Mouse (Mus musculus) cerebellum, postnatal 36 days (tissue): ENCODE results near the gene Whrn.

Experiments used
- DNase-seq, 2 experiments: peaks; one replicate each; pipeline ENCODE4 v3.0.0; 2021 to 2022; ENCODE audit warnings: mixed read lengths in 2 of 2

Whrn gene

GRCm38 (mm10) chr4:63495915-63496278 is at the start of gene Whrn:
Gene Whrn (minus strand): TSS chr4:63495991.
- DNase-seq = peak in 1 of 2 experiments; percentile 35

DNA sequence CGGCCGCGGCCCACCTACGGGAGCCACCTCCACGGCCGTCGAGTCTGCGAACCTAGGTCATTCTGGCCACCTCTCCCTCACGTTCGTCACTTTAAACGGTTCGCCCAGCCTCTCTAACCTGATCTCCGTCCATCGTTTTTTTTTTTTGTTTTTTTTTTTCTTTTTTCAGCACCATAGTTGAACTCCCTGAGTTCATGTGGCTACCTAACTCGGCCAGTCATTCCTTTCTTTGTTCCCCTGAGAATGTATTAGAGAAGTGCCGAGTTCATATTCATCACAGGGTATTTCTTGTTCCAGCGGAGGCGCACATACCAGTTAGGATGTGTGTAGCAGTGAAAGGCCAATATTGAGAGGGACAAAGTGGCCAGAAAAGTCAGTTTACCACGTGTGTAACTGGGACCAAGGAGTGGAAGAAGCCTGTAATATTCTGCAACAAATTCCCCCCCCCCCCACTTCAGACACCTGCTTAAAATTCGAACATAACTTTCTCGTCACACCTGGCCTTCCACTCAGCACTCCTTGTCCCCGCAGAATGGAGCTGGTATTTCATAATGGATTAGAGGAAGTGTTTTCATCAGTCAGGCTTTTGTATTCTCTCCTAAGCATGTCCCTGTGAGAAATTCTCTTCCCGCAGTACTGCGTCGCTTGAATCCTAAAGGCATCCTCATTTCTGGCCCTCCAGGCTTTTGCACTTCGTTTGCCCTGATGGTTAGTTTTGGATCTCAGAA is 49.6 kb upstream of the Whrn start:
- peak in 1 of 2 experiments; percentile 16 for DNase-seq

GRCm38 (mm10) chr4:63544494-63545230 is 48.9 kb upstream of the Whrn start, which contains the start of gene Atp6v1g1:
Gene Atp6v1g1 (plus strand): TSS chr4:63544772.
- DNase-seq = peak; percentile 91 to 95

- DNase-seq = peak; percentile 43
Observed at GRCm38 (mm10) chr4:63543746-63544493, 48.1 kb upstream of the Whrn start.

- DNase-seq = no peak
Observed at GRCm38 (mm10) chr4:63542209-63542608, 46.4 kb upstream of the Whrn start.

- DNase-seq = no peak
Observed at GRCm38 (mm10) chr4:63537602-63538001, 41.8 kb upstream of the Whrn start.

- no peak for DNase-seq
Observed at GRCm38 (mm10) chr4:63530409-63530808, 34.6 kb upstream of the Whrn start.

- no peak for DNase-seq
Observed at GRCm38 (mm10) chr4:63528946-63529345, 33.2 kb upstream of the Whrn start.

- DNase-seq = no peak
Observed at GRCm38 (mm10) chr4:63525514-63525913, 29.7 kb upstream of the Whrn start.

- no peak for DNase-seq
Observed at GRCm38 (mm10) chr4:63521813-63522419, 26.1 kb upstream of the Whrn start.

DNA sequence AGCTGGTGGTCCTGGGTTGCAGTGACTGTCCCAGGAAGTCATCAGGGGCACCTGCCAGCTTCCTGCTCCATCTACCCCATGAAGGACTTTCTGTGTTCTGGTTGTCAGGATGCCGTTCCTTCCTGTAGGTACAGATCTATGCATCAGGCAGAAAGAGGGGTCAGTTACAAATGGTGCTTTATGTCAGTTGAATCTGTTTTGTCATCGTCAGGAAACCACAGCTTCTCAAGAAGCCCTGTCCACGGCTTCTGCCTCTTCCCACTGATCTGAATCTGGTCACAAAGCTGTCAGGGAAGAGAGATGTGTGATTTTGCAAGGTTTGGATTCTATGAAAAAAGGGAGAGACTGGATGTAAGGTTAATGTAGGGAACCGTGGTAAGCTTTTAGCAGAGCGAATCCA is 19.2 kb upstream of the Whrn start:
- DNase-seq = no peak

- no peak for DNase-seq
Observed at GRCm38 (mm10) chr4:63514454-63514984, 18.7 kb upstream of the Whrn start.

- DNase-seq = no peak
Observed at GRCm38 (mm10) chr4:63512921-63513320, 17.1 kb upstream of the Whrn start.

GRCm38 (mm10) chr4:63508232-63508631 is 12.4 kb upstream of the Whrn start:
- peak; percentile 71 to 73 for DNase-seq

- no peak for DNase-seq
Observed at GRCm38 (mm10) chr4:63507478-63507877, 11.7 kb upstream of the Whrn start.

- no peak for DNase-seq
Observed at GRCm38 (mm10) chr4:63503949-63504348, 8.2 kb upstream of the Whrn start.

DNA sequence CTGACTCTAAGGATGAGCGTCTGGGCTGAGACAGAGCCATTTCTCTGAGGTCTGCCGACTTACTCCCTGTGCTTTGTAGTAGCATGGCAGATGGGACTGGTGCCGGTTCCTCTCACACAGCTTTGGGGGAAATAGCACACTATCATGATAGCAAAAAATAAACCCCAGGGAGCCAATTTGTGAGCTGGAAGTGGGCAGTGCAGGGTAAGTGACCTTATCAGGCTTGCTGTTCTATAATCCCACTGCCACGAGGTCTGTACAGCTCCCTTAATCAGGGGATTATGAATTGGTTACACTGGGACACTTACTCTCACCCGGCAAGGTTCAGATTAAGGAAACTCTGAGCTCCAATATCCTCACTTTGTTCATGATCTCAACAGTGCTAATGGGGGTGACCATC is 5.3 kb upstream of the Whrn start:
- no peak for DNase-seq

GRCm38 (mm10) chr4:63498346-63498745 is 2.6 kb upstream of the Whrn start:
- DNase-seq = no peak

DNA sequence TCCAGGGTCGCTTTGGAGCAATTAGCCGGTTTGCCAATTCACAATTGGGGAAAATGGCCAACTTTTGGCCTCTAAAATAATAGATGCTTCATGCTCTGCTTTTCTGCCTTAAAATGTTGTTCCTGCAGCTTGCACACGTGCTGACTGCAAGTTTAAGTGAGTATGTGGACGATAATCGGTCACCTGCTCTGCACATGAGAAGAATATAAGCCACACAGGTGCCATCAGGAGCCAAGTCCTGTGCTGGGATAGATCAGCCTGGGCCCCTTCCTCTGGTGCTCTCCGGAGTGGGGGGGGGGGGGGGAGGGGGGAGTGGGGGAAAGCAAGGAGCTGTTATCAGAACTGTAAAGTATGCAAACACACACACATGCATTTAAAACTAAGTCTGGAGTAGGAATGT is 521 bp upstream of the Whrn start:
- no peak for DNase-seq

- peak in 1 of 2 experiments; percentile 19 for DNase-seq
Observed at GRCm38 (mm10) chr4:63494967-63495914, 550 bp downstream of the Whrn start.

GRCm38 (mm10) chr4:63494401-63494966 is 1.3 kb downstream of the Whrn start:
- DNase-seq = no peak
